Mouse (Mus musculus) ovary, postnatal 36 days (tissue): ENCODE results near the gene Tmem178b.

Experiments
- DNase-seq: peaks from one replicate; pipeline ENCODE4 v3.0.0; 2022; ENCODE audit warnings: low spot score, mixed read lengths

Tmem178b gene

DNA sequence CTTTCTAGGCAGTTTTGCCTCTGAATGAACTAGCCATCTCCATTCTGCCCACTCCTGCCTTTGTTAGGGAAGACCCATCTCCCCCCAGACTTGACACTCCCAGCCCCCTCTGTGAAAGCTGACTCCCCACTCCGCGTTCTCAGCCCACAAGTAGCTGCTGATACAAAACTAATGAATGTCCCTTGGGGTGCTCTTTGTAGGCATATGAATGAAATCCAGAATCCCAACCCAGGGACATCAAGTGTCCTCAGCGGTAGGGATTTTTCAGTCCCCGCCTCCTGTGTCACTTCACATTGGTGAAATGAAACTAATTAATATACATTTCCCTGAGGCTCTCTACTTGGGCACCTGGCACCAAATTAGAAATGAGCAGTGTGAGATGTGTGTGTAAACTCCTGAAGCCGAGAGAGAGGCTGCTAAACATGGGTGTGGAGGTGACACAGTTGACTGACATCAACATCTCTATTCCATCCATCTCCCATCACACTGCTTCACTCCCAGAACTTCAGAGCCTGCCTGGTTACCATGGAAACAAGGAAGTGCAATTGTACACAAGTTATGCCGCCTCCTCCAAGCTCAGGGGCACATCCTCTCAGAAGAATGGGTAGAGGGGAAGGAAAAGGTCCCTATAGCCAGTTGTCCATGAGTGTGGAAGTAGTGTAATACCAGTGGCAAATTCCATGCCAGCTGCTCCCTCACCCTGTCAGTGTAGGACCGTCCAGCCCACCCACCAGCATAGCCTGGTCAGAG, 142.8 kb downstream of the Tmem178b start:
- no peak for DNase-seq

DNA sequence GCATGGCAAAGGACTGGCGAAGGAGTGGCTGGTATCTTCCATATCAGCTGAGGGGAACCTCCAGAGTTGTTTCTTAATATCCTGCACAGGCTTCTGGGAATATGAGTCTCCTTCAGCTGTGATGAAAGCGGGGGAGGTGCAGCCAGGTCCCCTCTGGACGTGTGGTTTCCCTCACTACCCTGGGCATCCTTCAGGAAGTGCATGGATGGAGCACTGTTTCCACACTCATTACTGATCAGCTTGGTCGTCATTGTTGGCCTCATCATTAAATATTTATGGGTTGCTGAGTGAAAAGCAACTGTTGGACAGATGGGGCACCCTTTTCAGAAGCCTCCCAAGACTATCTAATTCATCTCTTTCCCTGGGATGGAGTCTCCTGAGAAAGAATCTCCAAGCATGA, 146.3 kb downstream of the Tmem178b start:
- no peak for DNase-seq

GRCm38 (mm10) chr6:40023592-40024335, 150.7 kb downstream of the Tmem178b start:
- no peak for DNase-seq

DNA sequence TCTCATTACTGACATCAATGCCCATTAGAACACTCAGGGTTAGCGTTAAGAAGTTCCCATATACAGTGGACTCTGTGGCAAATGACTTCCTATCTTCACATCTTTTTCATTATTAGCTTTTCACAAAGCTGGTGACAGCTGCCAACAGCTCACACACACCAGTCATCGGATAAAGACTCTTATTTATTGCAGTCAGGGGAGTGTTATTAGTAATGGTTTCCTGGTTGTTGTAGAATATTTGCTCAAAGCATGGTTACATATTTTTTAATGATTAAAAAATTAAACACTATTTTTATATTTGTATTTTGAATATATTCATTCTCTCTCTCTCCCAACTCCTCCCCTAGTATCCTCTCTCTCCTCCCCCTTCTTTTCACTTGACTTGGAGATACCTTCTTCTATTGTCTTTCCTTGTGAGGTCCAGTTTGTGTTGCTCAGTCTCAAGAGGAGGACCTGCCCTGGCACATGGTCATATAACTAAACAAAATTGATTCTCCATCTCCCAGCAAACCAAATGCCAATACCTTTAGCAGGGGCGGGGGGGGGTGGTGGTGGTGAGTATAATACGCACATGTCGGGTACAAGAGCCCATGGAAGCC, 151.4 kb downstream of the Tmem178b start:
- DNase-seq = no peak

DNA sequence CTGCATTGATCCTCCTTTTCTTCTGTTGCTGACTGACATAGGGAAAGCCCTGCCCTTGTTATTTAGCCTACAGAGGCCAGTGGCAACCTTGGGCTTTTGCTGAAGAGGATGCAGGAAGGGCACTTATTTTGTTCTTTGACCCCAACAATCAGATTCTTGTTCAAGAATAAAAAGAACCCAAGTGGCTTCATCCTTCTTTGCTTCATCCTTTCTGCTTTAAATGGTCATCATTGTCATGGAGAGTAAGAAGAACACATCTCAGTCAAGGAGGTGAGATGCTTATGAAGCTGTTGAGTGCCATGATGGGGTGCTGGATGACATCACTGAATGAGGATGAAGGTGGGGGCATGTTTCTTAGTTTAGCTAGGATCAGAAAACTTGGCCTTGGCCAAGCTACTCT, 159.8 kb downstream of the Tmem178b start:
- DNase-seq = no peak

- no peak for DNase-seq
Measured at GRCm38 (mm10) chr6:40033935-40034334, 160.9 kb downstream of the Tmem178b start.

DNA sequence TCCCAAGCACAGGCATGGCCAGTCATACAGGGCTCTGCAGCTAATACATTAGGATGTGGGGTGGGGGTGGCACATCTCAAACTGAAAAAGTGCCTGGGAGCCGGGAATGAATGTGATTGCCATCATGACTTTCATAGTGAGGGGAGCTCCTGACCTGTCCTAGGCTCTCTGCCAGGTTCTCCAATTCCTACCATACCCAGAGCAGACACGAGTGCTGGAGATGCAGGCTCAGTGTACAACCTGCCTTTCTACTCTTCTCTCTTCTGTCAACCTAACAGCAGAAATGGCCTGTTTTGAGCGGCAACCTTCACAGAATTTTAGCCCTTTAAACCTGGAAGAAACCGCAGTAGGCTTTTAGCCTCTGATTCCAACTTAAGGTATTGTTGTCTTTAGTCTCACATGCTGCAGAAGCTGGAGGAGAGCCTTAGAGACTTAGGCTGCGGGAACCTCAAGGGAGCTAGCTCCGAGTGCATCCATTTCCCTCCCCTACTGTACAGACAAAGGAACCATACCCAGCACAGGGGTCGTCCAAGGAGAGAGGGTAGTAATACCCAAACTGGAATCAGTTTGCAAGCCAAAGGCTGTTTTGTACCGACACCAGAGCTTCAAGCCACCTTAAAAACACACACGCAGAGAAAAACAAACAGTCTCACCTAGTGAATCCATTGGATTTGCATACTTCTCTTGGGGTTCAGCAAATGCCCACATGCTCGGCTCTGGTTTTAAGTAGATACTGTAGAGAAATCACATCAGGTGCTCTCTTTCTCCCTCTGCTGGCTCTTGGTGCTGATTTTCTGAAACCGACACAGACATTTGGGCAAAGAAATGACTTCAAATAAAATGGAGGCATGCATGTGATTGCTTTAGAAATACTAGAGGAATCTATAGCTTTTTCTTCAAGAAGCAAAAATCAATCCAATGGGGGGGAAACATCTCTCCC, 176.2 kb downstream of the Tmem178b start:
- peak; percentile 4 for DNase-seq

- DNase-seq = no peak
Measured at GRCm38 (mm10) chr6:40049909-40050484, 176.9 kb downstream of the Tmem178b start.

GRCm38 (mm10) chr6:40051698-40052097, 178.6 kb downstream of the Tmem178b start:
- no peak for DNase-seq

GRCm38 (mm10) chr6:40052593-40052992, 179.5 kb downstream of the Tmem178b start:
- no peak for DNase-seq

- DNase-seq = no peak
Measured at GRCm38 (mm10) chr6:40059466-40059865, 186.4 kb downstream of the Tmem178b start.

GRCm38 (mm10) chr6:40061327-40062189, 188.5 kb downstream of the Tmem178b start:
- DNase-seq = no peak

DNA sequence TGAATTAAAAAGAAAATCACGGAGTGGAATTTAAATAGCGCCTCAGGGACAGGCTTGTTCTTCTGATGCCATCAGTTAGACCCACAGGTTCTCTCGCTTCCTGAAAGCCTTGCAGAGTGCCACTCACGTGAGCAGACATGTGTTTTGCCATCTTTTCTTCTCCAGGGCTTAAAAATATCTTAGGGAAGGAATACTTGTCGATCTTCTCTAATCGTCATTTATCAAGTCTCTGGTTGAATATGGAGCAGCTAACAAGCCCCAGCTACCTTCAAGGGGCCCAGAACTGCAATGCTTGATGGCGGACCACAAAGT, 189.1 kb downstream of the Tmem178b start:
- DNase-seq = no peak

DNA sequence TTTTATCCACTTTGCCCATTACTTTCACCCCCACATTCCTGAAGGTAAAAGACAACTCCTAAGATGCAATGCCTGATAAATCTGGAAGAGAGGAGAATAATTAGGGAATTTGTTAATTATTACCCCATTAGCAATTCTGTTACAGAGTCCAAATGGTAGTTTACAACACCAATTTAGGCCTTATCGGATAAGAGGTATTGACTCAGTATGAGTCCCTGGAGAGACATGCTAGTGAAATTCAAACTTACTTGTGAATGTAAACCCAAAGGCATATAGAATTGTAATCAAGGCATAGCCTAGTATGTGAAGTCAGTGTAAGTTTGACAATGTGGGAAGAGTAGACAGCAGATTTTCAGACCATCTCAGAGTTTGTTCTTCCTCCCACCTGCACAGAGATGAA, 190.4 kb downstream of the Tmem178b start:
- DNase-seq = no peak

GRCm38 (mm10) chr6:40063899-40064298, 190.8 kb downstream of the Tmem178b start:
- no peak for DNase-seq

- no peak for DNase-seq
Measured at GRCm38 (mm10) chr6:40064342-40064741, 191.3 kb downstream of the Tmem178b start.

DNA sequence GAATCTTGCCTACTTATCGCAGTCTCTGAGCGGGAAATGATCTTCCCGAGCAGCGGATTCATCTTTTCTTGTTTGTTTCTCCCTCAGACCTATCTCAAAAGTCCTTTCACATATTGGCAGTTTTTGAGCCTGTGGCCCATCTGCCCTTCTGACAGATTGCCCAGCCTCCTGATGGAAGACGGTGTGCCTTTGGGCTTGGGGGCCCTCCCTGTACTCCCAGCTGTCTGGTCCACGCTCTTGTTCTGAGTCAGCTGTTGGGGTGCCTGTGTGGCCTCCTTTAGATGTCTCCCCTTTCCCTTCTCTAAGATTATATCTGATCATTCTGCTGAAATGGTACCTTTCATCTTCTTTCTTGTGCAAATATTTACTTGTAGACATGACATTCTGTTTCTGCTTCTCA, 195.4 kb downstream of the Tmem178b start:
- DNase-seq = no peak

- DNase-seq = no peak
Measured at GRCm38 (mm10) chr6:40071007-40071406, 197.9 kb downstream of the Tmem178b start.

- no peak for DNase-seq
Measured at GRCm38 (mm10) chr6:40076089-40076488, 203.0 kb downstream of the Tmem178b start.

GRCm38 (mm10) chr6:40076670-40077313, 203.7 kb downstream of the Tmem178b start:
- no peak for DNase-seq
